Mouse (Mus musculus): ENCODE data around the gene A030005L19Rik. TPM values are rescaled to one million over a fixed set of nuclear protein-coding genes. Genes with fewer than 3 reads are reported as not detected.
"Not testable (repeated sequence)": the region's sequence is repeated elsewhere in the genome, so short reads cannot be mapped to it uniquely, and the experiment has no call there.

The A030005L19Rik gene
- polyA plus RNA-seq, 1 experiment: not detected

- no peak for TF ChIP-seq USF1 (IDR thresholded peaks at IDR 0.05; ENCODE audit: low read depth)
- no peak for TF ChIP-seq SRF (IDR thresholded peaks at IDR 0.05; ENCODE audit: control insufficient read depth, insufficient read length, low read depth)
- no peak for TF ChIP-seq CEBPB (IDR thresholded peaks at IDR 0.05; ENCODE audit: insufficient read depth, poor library complexity, severe bottlenecking)
- no peak for TF ChIP-seq MYOD1 (IDR thresholded peaks at IDR 0.05; ENCODE audit: control insufficient read depth in 1 of 3, insufficient read length in 2 of 3, low read depth in 2 of 3)
- TF ChIP-seq TCF12 (IDR thresholded peaks at IDR 0.05; ENCODE audit: insufficient read depth, poor library complexity, severe bottlenecking): no peak
- no peak overlapping the region for H3K4me3 ChIP-seq
- no peaks in the 10 kb centered on the region for H3K27me3 ChIP-seq (ENCODE audit: control insufficient read depth, insufficient read depth, insufficient read length)
- no peaks in the 10 kb centered on the region for H3K36me3 ChIP-seq (ENCODE audit: control insufficient read depth, insufficient read depth)
- no peak overlapping the region for H3ac ChIP-seq (ENCODE audit: control insufficient read depth, insufficient read length)
- H3K79me2 ChIP-seq (ENCODE audit: control insufficient read depth, insufficient read depth): no peaks in the 10 kb centered on the region
- H3K4me2 ChIP-seq (ENCODE audit: low read depth): no peak overlapping the region
These were observed 25.5 kb downstream of the A030005L19Rik start for GRCm38 (mm10) chr1:82938666-82939065.

- not testable (repeated sequence) for H3K79me2 ChIP-seq (ENCODE audit: control insufficient read depth, insufficient read depth); H3K36me3 ChIP-seq (ENCODE audit: control insufficient read depth, insufficient read depth); H3ac ChIP-seq (ENCODE audit: control insufficient read depth, insufficient read length); H3K4me3 ChIP-seq; H3K4me2 ChIP-seq (ENCODE audit: low read depth); H3K27me3 ChIP-seq (ENCODE audit: control insufficient read depth, insufficient read depth, insufficient read length)
These were observed 29.4 kb downstream of the A030005L19Rik start for GRCm38 (mm10) chr1:82942505-82942904.

GRCm38 (mm10) chr1:82943295-82943694 is 30.2 kb downstream of the A030005L19Rik start, which contains the start of gene A030003K21Rik:
TSS of gene A030003K21Rik (minus strand) at chr1:82943388.
- H3K4me3 ChIP-seq; H3K27me3 ChIP-seq (ENCODE audit: control insufficient read depth, insufficient read depth, insufficient read length); H3K36me3 ChIP-seq (ENCODE audit: control insufficient read depth, insufficient read depth); H3K79me2 ChIP-seq (ENCODE audit: control insufficient read depth, insufficient read depth); H3K4me2 ChIP-seq (ENCODE audit: low read depth); H3ac ChIP-seq (ENCODE audit: control insufficient read depth, insufficient read length): not testable (repeated sequence)

- not testable (repeated sequence) for H3ac ChIP-seq (ENCODE audit: control insufficient read depth, insufficient read length); H3K27me3 ChIP-seq (ENCODE audit: control insufficient read depth, insufficient read depth, insufficient read length); H3K4me3 ChIP-seq
These were observed 32.9 kb downstream of the A030005L19Rik start for GRCm38 (mm10) chr1:82946029-82946428.

GRCm38 (mm10) chr1:82948601-82949000 is 35.5 kb downstream of the A030005L19Rik start:
- H3ac ChIP-seq (ENCODE audit: control insufficient read depth, insufficient read length): no peak overlapping the region
- H3K4me2 ChIP-seq (ENCODE audit: low read depth): no peak overlapping the region
- no peaks in the 10 kb centered on the region for H3K36me3 ChIP-seq (ENCODE audit: control insufficient read depth, insufficient read depth)
- no peak overlapping the region for H3K4me3 ChIP-seq
- H3K27me3 ChIP-seq (ENCODE audit: control insufficient read depth, insufficient read depth, insufficient read length): no peaks in the 10 kb centered on the region
- H3K79me2 ChIP-seq (ENCODE audit: control insufficient read depth, insufficient read depth): no peaks in the 10 kb centered on the region
- no peak for TF ChIP-seq POLR2A (IDR thresholded peaks at IDR 0.05; ENCODE audit: insufficient read length, low read depth)
- no peak for TF ChIP-seq TCF3 (IDR thresholded peaks at IDR 0.05; ENCODE audit: insufficient read length, low read depth)
- TF ChIP-seq TCF12 (IDR thresholded peaks at IDR 0.05; ENCODE audit: insufficient read depth, poor library complexity, severe bottlenecking): no peak
- no peak for TF ChIP-seq POLR2AphosphoS2 (IDR thresholded peaks at IDR 0.05; ENCODE audit: insufficient read length, low read depth)
- TF ChIP-seq MYOD1 (IDR thresholded peaks at IDR 0.05; ENCODE audit: control insufficient read depth in 1 of 3, insufficient read length in 2 of 3, low read depth in 2 of 3): no peak
- TF ChIP-seq MAX (IDR thresholded peaks at IDR 0.05; ENCODE audit: low read depth): no peak
- TF ChIP-seq CEBPB (IDR thresholded peaks at IDR 0.05; ENCODE audit: insufficient read depth, poor library complexity, severe bottlenecking): no peak
- no peak for TF ChIP-seq SRF (IDR thresholded peaks at IDR 0.05; ENCODE audit: control insufficient read depth, insufficient read length, low read depth)
- TF ChIP-seq USF1 (IDR thresholded peaks at IDR 0.05; ENCODE audit: low read depth): no peak
- no peak for TF ChIP-seq E2F4 (IDR thresholded peaks at IDR 0.05; ENCODE audit: insufficient read depth)
- no peak for TF ChIP-seq MYOG (IDR thresholded peaks at IDR 0.05; ENCODE audit: control insufficient read depth in 1 of 3, insufficient read depth in 1 of 3, insufficient read length in 2 of 3, low read depth in 2 of 3)
- no peak for TF ChIP-seq REST (IDR thresholded peaks at IDR 0.05; ENCODE audit: insufficient read depth, insufficient read length)

More at GRCm38 (mm10) chr1:82946029-82946428, 32.9 kb downstream of the A030005L19Rik start:
- H3K4me2 ChIP-seq (ENCODE audit: low read depth); H3K79me2 ChIP-seq (ENCODE audit: control insufficient read depth, insufficient read depth); H3K36me3 ChIP-seq (ENCODE audit: control insufficient read depth, insufficient read depth): not testable (repeated sequence)

GRCm38 (mm10) chr1:82955913-82956312 is 42.8 kb downstream of the A030005L19Rik start, which contains the start of gene Gm7544:
TSS of gene Gm7544 (minus strand) at chr1:82956013.
- not testable (repeated sequence) for H3K36me3 ChIP-seq (ENCODE audit: control insufficient read depth, insufficient read depth); H3K4me3 ChIP-seq; H3K4me2 ChIP-seq (ENCODE audit: low read depth); H3ac ChIP-seq (ENCODE audit: control insufficient read depth, insufficient read length); H3K79me2 ChIP-seq (ENCODE audit: control insufficient read depth, insufficient read depth); H3K27me3 ChIP-seq (ENCODE audit: control insufficient read depth, insufficient read depth, insufficient read length)

Measured in myocyte (in vitro differentiated cells).